Mouse (Mus musculus) neural tube, embryonic 11.5 days (tissue): ENCODE data around the gene Ap2a1. TPM values are rescaled to one million over a fixed set of nuclear protein-coding genes. Genes with fewer than 3 reads are reported as not detected.

Source experiments
- ATAC-seq: fragments of 200-750 bp; cut with Nextera tagmentation; 2 replicates; pipeline ENCODE4 v1.8.0; 2017; ENCODE audit warnings: moderate number of reproducible peaks, mild to moderate bottlenecking, moderate TSS enrichment, moderate library complexity; ENCODE audit not compliant: insufficient read depth, low FRiP score, low TSS enrichment
- DNase-seq: peaks from one replicate; pipeline ENCODE4 v3.0.0-alpha.2; 2015; ENCODE audit warnings: low spot score
- H3K27ac ChIP-seq: fragments of 300-500 bp; sonication (generic); 2 replicates; pipeline ENCODE4 v1.5.1; 2014; ENCODE audit warnings: low read depth, mild to moderate bottlenecking, low read length
- H3K27me3 ChIP-seq: fragments of 300-500 bp; sonication (generic); 2 replicates; pipeline ENCODE4 v1.6.1; 2014; ENCODE audit warnings: mild to moderate bottlenecking, low read length, mixed read lengths; ENCODE audit not compliant: control insufficient read depth, insufficient read depth
- H3K36me3 ChIP-seq: fragments of 300-500 bp; sonication (generic); 2 replicates; pipeline ENCODE4 v1.6.1; 2014; ENCODE audit warnings: mild to moderate bottlenecking, low read length, moderate library complexity, mixed read lengths; ENCODE audit not compliant: control insufficient read depth, insufficient read depth
- H3K4me1 ChIP-seq: fragments of 300-500 bp; sonication (generic); 2 replicates; pipeline ENCODE4 v1.6.1; 2014; ENCODE audit warnings: low read length, mixed read lengths; ENCODE audit not compliant: control insufficient read depth, insufficient read depth
- H3K4me2 ChIP-seq: fragments of 300-500 bp; sonication (generic); 2 replicates; pipeline ENCODE4 v1.6.1; 2014; ENCODE audit warnings: low read depth, mild to moderate bottlenecking, moderate library complexity
- H3K4me3 ChIP-seq: fragments of 300-500 bp; sonication (generic); 2 replicates; pipeline ENCODE4 v1.5.1; 2014; ENCODE audit warnings: low read depth, low read length
- H3K9ac ChIP-seq: fragments of 300-500 bp; sonication (generic); 2 replicates; pipeline ENCODE4 v1.6.1; 2014; ENCODE audit warnings: mild to moderate bottlenecking, low read length
- H3K9me3 ChIP-seq: fragments of 300-500 bp; sonication (generic); 2 replicates; pipeline ENCODE4 v1.6.1; 2016; ENCODE audit warnings: low read length; ENCODE audit not compliant: control insufficient read depth
- WGBS: fragments of 180-500 bp; shearing (Covaris S2); extraction: QIAGEN DNeasy Blood & Tissue Kit; methylation state at CpG from one replicate; pipeline ENCODE4 v1.1.7; 2014; 5-methylcytosine and 5-hydroxymethylcytosine counted together
- polyA plus RNA-seq: library from polyadenylated mRNA; unstranded; fragments of >200 nt; fragmentation: Nextera tagmentation; extraction: Ambion mirVana; gene quantifications from 2 replicates; pipeline ENCODE4 v1.2.1, GENCODE M21; 2014

The Ap2a1 gene
- polyA plus RNA-seq, 1 experiment from 2014 or later: 92.5 TPM

DNA sequence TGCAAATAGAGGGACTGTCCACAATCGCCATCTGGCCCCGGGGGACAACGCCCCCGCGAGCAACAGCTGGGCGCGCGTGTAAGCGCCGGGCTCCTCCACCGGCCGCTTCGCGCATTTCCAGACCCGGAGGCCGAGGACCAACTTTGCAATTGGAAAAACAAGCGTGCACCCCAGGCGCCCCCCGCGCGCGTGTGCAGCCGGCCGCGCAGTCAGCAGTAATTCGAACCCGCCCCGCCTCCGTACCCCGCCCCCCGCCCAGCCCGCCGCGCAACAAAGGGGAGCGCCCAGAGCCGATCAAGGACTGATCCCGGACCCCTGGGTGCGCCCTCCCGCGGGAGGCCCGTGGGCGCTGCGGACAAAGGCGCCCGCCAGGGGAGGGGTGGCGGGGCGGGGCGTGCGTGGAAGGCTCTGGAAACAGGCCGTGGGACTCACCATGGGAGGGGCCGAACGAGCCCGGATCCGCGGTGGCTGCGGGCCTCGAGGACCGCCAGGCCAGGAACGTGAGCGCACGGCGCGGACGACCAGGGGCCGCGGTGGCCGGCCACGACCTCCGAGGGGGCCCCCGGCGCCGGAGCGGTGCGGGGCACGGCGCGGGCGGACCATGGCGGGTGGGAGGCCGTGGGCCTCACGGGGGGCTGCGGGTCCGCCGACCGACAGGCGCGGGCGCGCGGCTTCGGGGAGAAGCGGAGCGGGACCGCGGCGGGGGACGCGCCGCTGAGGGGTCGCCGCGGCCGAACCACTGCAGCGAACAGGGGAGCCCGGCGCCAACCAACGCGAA lies 60.2 kb downstream of the Ap2a1 start:
- Histone ChIP-seq H3K4me3 (peak overlapping the region; percentile 99), H3K9ac (peak overlapping the region; percentile 99), H3K9me3 (no peaks in the 10 kb centered on the region), H3K27ac (peak overlapping the region; percentile 100), H3K27me3 (no peaks in the 10 kb centered on the region), H3K4me2 (peak overlapping the region; percentile 83), H3K4me1 (peaks cover 28% of the 10 kb centered on the region), H3K36me3 (peaks cover 9% of the 10 kb centered on the region)
- ATAC-seq (peak; percentile 32), DNase-seq (peak; percentile 73)
- under 1% methylated on average over 104 of the region's 108 CpGs for WGBS

DNA sequence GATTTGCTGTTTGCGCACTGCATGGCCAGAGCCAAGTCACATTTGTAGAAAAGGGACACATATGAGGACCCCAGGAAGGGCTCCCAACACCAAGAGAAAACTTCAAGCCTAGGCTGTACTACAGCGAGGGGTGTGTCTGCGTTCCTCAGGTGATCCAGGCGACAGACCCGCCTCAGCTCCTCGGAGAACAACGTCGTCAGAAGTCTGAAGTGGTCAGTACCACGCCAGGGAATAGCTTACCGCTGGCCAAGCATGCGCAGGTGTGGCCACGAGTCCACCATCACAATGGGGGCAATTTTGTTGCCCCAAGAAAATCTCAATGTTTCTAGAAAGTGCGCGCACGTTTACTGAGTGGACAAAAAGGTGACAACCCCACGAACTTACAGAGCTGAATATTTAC lies 60.8 kb downstream of the Ap2a1 start:
- ATAC-seq: no peak
- peak overlapping the region; percentile 99 for H3K9ac ChIP-seq
- WGBS: 8% methylated on average over 16 of the region's 16 CpGs
- H3K4me2 ChIP-seq: peak overlapping the region; percentile 83
- H3K4me3 ChIP-seq: peak overlapping the region; percentile 99
- H3K9me3 ChIP-seq: no peaks in the 10 kb centered on the region
- no peak for DNase-seq
- peak overlapping the region; percentile 100 for H3K27ac ChIP-seq
- peaks cover 28% of the 10 kb centered on the region for H3K4me1 ChIP-seq
- no peaks in the 10 kb centered on the region for H3K27me3 ChIP-seq
- H3K36me3 ChIP-seq: peaks cover 14% of the 10 kb centered on the region

DNA sequence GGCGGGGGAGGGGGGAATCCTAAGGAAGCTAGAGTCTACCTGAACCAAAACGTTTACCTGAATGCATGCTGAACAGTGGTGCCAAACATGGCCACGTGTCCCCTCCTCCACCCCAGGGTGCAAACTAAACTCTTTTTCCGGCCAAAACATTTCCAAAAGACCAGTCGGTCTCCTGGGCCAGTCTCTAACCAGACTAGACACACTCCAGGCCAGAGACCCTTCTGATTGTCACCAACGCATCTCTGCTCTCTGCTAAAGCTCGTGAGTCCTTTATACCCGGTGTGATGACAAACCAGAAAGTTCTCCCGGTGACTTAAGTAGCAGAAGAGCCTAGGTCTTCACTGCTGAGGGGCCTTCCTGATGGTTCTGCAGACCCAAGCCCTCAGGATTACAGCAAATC lies 61.5 kb downstream of the Ap2a1 start:
- Histone ChIP-seq H3K4me1 (peaks cover 28% of the 10 kb centered on the region), H3K9me3 (no peaks in the 10 kb centered on the region), H3K4me3 (peak overlapping the region; percentile 99), H3K27ac (no peak overlapping the region), H3K9ac (peak overlapping the region; percentile 0), H3K36me3 (peaks cover 17% of the 10 kb centered on the region), H3K27me3 (no peaks in the 10 kb centered on the region), H3K4me2 (peak overlapping the region; percentile 83)
- ATAC-seq: no peak
- DNase-seq: no peak
- WGBS: 64% methylated on average over 9 of the region's 9 CpGs

DNA sequence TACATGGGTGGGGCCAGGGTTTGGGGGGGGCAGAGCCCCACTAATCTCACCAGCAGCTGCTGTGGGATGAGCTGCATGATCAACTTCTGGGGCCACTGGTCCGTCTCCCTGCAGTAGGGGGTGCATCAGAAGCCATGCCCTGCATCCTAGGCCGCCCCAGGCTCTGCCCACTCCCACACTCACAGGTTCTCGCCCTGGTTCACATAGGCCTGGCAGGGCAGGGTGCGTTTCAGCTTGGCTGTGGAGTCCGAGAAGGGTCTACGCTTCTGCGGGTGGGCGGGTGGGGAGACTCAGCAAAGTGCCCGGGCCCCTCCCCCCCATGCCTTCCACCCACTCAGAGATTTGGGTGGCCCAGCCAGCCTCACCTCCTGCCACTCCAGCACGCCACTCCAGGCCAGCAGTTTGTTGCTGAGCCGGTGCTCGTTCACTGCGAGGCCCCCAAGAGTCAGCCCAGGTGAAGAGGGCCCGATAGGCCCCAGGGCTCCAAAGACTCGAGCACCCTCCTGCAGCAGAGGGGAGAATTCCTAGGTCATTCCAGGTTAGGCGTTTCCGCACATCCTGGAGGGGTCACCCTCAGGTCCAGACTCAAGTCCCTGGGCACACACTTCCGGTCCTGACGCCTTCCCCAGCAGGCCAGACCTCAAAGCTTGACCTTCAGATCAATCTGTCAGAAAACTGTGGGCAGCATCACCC lies 62.1 kb downstream of the Ap2a1 start:
- peaks cover 28% of the 10 kb centered on the region for H3K4me1 ChIP-seq
- no peaks in the 10 kb centered on the region for H3K9me3 ChIP-seq
- peak overlapping the region; percentile 99 for H3K4me3 ChIP-seq
- H3K27ac ChIP-seq: 0 out of 2 replicates have a peak overlapping the region, but pooled peaks have one; percentile 10
- DNase-seq: no peak
- 79% methylated on average over 19 of the region's 19 CpGs for WGBS
- ATAC-seq: no peak
- H3K36me3 ChIP-seq: peaks cover 24% of the 10 kb centered on the region
- peak overlapping the region; percentile 83 for H3K4me2 ChIP-seq
- no peak overlapping the region for H3K9ac ChIP-seq
- H3K27me3 ChIP-seq: no peaks in the 10 kb centered on the region

DNA sequence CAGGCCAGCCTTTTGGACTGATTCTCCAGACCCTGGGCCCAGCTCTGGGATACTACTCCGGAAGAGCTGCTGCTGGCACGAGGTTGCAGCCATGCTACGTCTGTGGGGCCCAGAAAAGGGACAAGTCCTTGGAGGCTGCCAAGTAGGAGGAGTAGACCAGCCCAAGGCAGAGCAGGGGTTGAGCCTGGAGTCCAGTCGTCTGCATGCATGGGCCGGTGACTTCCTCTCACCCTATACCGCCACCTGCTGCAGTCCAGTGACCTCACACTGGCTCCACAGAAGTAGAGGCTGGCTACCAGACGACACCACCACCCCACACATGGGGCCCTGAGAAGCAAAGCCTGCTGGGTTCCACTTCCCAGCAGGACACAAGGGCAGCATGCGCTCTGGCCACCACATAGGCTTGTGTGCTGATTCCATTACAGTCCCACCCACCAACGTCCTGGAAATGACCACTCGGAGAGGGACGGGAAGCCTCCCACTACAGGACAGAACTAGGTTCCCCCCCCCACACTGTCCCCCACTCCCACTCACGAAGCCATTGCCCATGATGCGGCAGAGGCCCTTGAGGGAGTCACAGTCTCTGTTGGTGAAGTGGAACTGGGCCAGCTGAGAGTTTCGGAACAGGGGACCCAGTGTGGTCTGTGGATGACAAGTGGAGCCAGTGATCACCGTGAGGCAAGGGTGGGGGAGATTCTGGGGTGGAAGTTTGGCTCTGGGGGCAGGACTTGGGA lies 62.9 kb downstream of the Ap2a1 start:
- WGBS: 69% methylated on average over 15 of the region's 15 CpGs
- no peak for ATAC-seq
- Histone ChIP-seq H3K27ac (no peak overlapping the region), H3K27me3 (no peaks in the 10 kb centered on the region), H3K9me3 (no peaks in the 10 kb centered on the region), H3K36me3 (peaks cover 28% of the 10 kb centered on the region), H3K4me1 (peaks cover 28% of the 10 kb centered on the region), H3K9ac (no peak overlapping the region; the same call in 1 of the 2 replicates), H3K4me3 (no peak overlapping the region), H3K4me2 (no peak overlapping the region)
- no peak for DNase-seq

GRCm38 (mm10) chr7:44864595-44865542 lies 64.4 kb downstream of the Ap2a1 start:
- ATAC-seq (no peak), DNase-seq (no peak)
- H3K9ac ChIP-seq: no peak overlapping the region
- H3K4me3 ChIP-seq: no peak overlapping the region
- peaks cover 28% of the 10 kb centered on the region for H3K36me3 ChIP-seq
- H3K27me3 ChIP-seq: no peaks in the 10 kb centered on the region
- H3K4me2 ChIP-seq: no peak overlapping the region
- no peak overlapping the region for H3K27ac ChIP-seq
- H3K9me3 ChIP-seq: no peaks in the 10 kb centered on the region
- peaks cover 24% of the 10 kb centered on the region for H3K4me1 ChIP-seq
- 91% methylated on average over 24 of the region's 24 CpGs for WGBS

DNA sequence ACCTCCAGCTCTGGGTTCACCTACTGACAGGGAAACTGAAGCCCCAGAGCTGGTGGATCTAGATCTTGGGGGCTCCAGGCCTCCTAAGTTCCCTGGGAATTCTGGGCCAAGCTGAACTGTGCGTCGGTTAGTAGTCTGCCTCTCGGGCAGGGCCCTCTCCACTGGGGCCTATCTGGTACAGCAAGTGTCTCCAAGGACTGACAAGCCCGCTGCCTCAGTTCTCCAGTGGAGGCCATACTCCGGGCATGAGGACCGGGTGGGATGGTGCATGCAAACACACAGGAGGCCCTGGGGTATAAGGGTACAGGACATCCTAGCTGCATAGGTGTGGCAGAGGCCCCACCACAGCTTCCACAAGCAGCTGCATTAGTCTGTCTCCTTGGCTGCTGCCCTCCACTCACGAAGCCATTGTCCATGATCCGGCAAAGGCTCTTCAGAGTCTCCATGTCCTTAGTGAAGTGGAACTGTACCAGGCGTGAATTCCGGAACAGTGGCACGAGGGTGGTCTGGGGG lies 65.3 kb downstream of the Ap2a1 start:
- WGBS: 88% methylated on average over 11 of the region's 11 CpGs
- ATAC-seq: no peak
- Histone ChIP-seq H3K9ac (no peak overlapping the region), H3K4me2 (no peak overlapping the region), H3K36me3 (peaks cover 28% of the 10 kb centered on the region), H3K4me1 (peaks cover 24% of the 10 kb centered on the region), H3K9me3 (no peaks in the 10 kb centered on the region), H3K4me3 (no peak overlapping the region), H3K27ac (no peak overlapping the region), H3K27me3 (no peaks in the 10 kb centered on the region)
- no peak for DNase-seq

DNA sequence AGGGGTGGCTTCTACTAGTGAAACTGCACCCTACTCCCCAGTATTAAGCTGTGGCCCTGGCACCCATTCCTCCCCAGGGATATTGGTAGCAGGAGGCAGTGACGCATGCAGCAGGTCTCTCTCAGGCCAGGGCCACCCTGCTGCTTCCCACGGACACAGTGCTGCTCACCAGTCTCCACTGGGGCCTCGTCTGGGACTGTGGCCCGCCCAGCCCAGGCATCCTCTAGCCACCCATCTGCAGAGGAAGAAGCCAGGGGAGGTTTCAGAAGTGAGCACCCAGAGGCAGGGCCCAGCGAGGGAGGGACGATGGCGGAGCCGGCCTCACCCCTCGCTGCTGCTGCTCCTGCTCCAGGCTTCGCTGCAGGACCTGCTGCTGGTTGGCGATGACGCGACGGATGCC lies 66.1 kb downstream of the Ap2a1 start:
- no peak overlapping the region for H3K4me3 ChIP-seq
- no peaks in the 10 kb centered on the region for H3K9me3 ChIP-seq
- no peak for ATAC-seq
- DNase-seq: no peak
- H3K9ac ChIP-seq: no peak overlapping the region
- H3K27me3 ChIP-seq: no peaks in the 10 kb centered on the region
- 88% methylated on average over 14 of the region's 14 CpGs for WGBS
- peaks cover 28% of the 10 kb centered on the region for H3K36me3 ChIP-seq
- no peak overlapping the region for H3K27ac ChIP-seq
- peaks cover 24% of the 10 kb centered on the region for H3K4me1 ChIP-seq
- H3K4me2 ChIP-seq: no peak overlapping the region
